Mouse (Mus musculus): ENCODE results near the gene Slmap. TPM values are rescaled to one million over a fixed set of nuclear protein-coding genes. Genes with fewer than 3 reads are reported as not detected.

Gene Slmap
- polyA plus RNA-seq, 1 experiment from 2014 or later, result 121 TPM

GRCm38 (mm10) chr14:26447223-26447622 is 87.5 kb downstream of the Slmap start:
- TF ChIP-seq CTCF (IDR thresholded peaks at IDR 0.05), result no peak
- no peak for DNase-seq (ENCODE audit: low read depth, low spot score)
- no peaks in the 10 kb centered on the region for H3K27me3 ChIP-seq
- CTCF ChIA-PET, result interaction anchor here (3.2 kb wide), 1 partner anchor 12 kb away, joined by 12 read pairs; no protein-coding TSS in a partner anchor
- POLR2A ChIA-PET, result no interaction called here
- no peak for ATAC-seq
- in situ Hi-C loops (cut with MboI; ENCODE audit: low pct_unique_long_range_greater_than_20kb), result no loop called here

GRCm38 (mm10) chr14:26446538-26446937 is 88.2 kb downstream of the Slmap start:
- in situ Hi-C loops (cut with MboI; ENCODE audit: low pct_unique_long_range_greater_than_20kb), result no loop called here
- DNase-seq (ENCODE audit: low read depth, low spot score), result no peak
- no peak for ATAC-seq
- CTCF ChIA-PET, result no interaction called here
- POLR2A ChIA-PET, result no interaction called here
- TF ChIP-seq CTCF (IDR thresholded peaks at IDR 0.05), result no peak
- no peaks in the 10 kb centered on the region for H3K27me3 ChIP-seq

- ChIA-PET POLR2A (no interaction called here), CTCF (interaction anchor here (1.5 kb wide), 1 partner anchor 17 kb away, joined by 4 read pairs; no protein-coding TSS in a partner anchor)
- DNase-seq (ENCODE audit: low read depth, low spot score), result no peak
- no peak for ATAC-seq
- no peaks in the 10 kb centered on the region for H3K27me3 ChIP-seq
- in situ Hi-C loops (cut with MboI; ENCODE audit: low pct_unique_long_range_greater_than_20kb), result no loop called here
- TF ChIP-seq CTCF (IDR thresholded peaks at IDR 0.05), result no peak
These were observed 92.2 kb downstream of the Slmap start for GRCm38 (mm10) chr14:26442534-26442933.

GRCm38 (mm10) chr14:26441041-26441812 is 93.5 kb downstream of the Slmap start:
- in situ Hi-C loops (cut with MboI; ENCODE audit: low pct_unique_long_range_greater_than_20kb), result no loop called here
- POLR2A ChIA-PET, result no interaction called here
- CTCF ChIA-PET, result interaction anchor here (0.7 to 1.4 kb wide), 4 partner anchors 11 to 65 kb away, joined by 3 to 4 read pairs (median 4); no protein-coding TSS in a partner anchor
- DNase-seq (ENCODE audit: low read depth, low spot score), result peak; percentile 38
- no peak for TF ChIP-seq CTCF (IDR thresholded peaks at IDR 0.05)
- ATAC-seq, result peak; percentile 83
- no peaks in the 10 kb centered on the region for H3K27me3 ChIP-seq

GRCm38 (mm10) chr14:26439996-26440395 is 94.7 kb downstream of the Slmap start:
- H3K27me3 ChIP-seq, result no peaks in the 10 kb centered on the region
- in situ Hi-C loops (cut with MboI; ENCODE audit: low pct_unique_long_range_greater_than_20kb), result no loop called here
- DNase-seq (ENCODE audit: low read depth, low spot score) (no peak), ATAC-seq (no peak)
- ChIA-PET POLR2A (no interaction called here), CTCF (no interaction called here)
- TF ChIP-seq CTCF (IDR thresholded peaks at IDR 0.05), result no peak

DNA sequence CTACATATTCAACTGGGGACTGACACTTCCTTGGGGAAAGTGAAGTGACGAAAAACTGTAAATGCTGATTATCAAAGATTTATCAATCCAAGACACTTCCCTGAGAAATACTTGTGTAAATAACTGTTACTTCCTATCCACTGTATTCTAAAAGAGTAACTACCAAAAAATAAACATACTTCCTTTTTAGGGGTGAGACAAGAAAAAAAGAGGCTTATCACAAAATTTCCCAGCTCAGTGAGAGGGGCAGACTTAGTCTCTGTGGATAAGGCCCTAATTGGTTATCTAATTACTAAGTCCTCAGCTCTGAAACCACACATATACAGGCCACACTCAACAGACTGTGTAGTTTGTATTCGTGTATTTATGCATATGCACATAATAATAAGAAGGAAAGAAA is 97.0 kb downstream of the Slmap start:
- POLR2A ChIA-PET, result no interaction called here
- DNase-seq (ENCODE audit: low read depth, low spot score), result no peak
- ATAC-seq, result no peak
- CTCF ChIA-PET, result no interaction called here
- no peak for TF ChIP-seq CTCF (IDR thresholded peaks at IDR 0.05)
- no peaks in the 10 kb centered on the region for H3K27me3 ChIP-seq
- in situ Hi-C loops (cut with MboI; ENCODE audit: low pct_unique_long_range_greater_than_20kb), result no loop called here

DNA sequence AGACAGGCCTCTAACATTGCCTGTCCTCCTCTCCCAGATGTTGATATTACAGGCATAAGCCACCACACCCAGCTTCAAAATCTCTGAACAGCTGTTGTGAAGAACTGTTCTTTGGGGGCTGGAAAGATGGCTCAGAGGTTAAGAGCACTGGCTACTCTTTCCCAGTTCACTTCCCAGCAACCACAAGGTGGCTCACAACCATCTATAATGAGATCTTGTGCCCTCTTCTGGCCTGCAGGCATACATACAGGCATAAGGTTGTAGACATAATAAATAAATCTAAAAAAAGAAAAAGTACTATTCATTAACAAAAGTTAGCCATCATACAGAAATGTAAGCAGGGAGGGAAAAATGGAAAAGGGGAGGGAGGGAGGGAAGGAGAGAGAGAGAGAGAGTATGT is 98.4 kb downstream of the Slmap start:
- DNase-seq (ENCODE audit: low read depth, low spot score), result no peak
- in situ Hi-C loops (cut with MboI; ENCODE audit: low pct_unique_long_range_greater_than_20kb), result no loop called here
- TF ChIP-seq CTCF (IDR thresholded peaks at IDR 0.05), result peak; percentile 62
- no peak for ATAC-seq
- CTCF ChIA-PET, result interaction anchor here (0.8 to 1.4 kb wide), 3 partner anchors 9 to 25 kb away, joined by 3 read pairs; no protein-coding TSS in a partner anchor
- no peaks in the 10 kb centered on the region for H3K27me3 ChIP-seq
- POLR2A ChIA-PET, result no interaction called here

DNA sequence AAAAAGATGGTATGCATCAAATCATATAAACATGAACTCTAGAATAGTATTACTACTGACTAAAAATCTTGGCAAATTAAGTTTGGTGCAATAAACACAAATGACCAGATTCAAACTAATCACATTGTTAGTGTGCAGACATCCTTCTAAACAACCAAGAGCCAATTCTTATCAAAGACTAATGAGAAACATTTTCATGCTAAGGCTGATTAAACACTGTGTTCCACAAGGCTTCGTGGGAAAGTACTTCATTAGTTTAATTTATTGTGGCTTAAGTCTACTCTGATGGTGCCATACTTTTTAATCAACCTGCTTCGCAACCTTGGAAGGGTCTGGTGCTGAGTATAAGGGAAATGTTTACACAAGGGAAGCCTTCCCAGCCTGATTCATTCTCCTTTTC is 102.4 kb downstream of the Slmap start:
- POLR2A ChIA-PET, result no interaction called here
- no peaks in the 10 kb centered on the region for H3K27me3 ChIP-seq

DNA sequence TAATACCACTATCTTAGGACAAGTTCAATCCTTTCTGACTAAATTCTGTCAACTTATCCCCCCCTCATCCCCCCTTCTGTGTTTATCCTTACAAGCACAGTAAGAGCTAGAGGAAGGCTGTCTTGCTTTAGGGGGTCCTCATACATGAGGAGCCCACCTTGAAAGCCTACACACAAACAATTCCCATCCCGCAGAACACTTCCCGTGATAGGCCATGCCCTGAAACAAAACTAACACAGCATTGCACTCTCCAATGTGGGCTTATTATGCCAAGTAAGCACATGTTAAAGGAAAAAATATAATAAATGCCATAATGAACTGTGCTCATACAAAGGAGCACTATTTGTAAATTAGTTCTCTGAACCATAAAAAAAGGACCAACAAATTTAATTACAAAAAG is 102.8 kb downstream of the Slmap start:
- POLR2A ChIA-PET, result no interaction called here
- DNase-seq (ENCODE audit: low read depth, low spot score), result no peak
- no peak for ATAC-seq

More for the DNA sequence above, 102.4 kb downstream of the Slmap start:
- in situ Hi-C loops (cut with MboI; ENCODE audit: low pct_unique_long_range_greater_than_20kb), result no loop called here
- CTCF ChIA-PET, result no interaction called here
- ATAC-seq (no peak), DNase-seq (ENCODE audit: low read depth, low spot score) (no peak)
- no peak for TF ChIP-seq CTCF (IDR thresholded peaks at IDR 0.05)

GRCm38 (mm10) chr14:26420231-26420630 is 114.5 kb downstream of the Slmap start:
- POLR2A ChIA-PET, result no interaction called here
- TF ChIP-seq CTCF (IDR thresholded peaks at IDR 0.05), result no peak
- H3K27me3 ChIP-seq, result no peaks in the 10 kb centered on the region
- CTCF ChIA-PET, result no interaction called here
- DNase-seq (ENCODE audit: low read depth, low spot score), result no peak
- no peak for ATAC-seq
- in situ Hi-C loops (cut with MboI; ENCODE audit: low pct_unique_long_range_greater_than_20kb), result no loop called here

More for the DNA sequence above, 102.8 kb downstream of the Slmap start:
- TF ChIP-seq CTCF (IDR thresholded peaks at IDR 0.05), result no peak
- in situ Hi-C loops (cut with MboI; ENCODE audit: low pct_unique_long_range_greater_than_20kb), result no loop called here
- no peaks in the 10 kb centered on the region for H3K27me3 ChIP-seq
- CTCF ChIA-PET, result no interaction called here

DNA sequence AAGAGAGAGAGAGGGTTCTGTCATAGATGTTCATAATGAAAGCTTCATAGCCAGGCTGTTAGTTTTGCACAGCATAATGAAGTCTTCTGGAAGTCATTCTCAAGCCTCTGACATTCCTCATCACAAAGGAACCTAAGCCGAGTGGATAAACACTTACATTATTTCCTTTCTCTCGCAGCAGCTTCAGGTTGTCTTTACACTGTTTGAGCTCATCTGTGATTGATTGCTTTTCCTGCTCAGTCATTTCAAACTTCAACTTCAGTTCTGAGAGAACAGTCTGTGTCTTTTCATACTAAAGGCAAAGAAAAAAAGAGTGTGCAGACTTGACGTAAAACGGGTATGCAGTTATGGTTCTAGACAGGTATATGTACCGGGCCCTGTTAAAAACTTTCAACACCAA is 116.8 kb downstream of the Slmap start:
- H3K27me3 ChIP-seq, result no peaks in the 10 kb centered on the region
- in situ Hi-C loops (cut with MboI; ENCODE audit: low pct_unique_long_range_greater_than_20kb), result no loop called here
- CTCF ChIA-PET, result no interaction called here
- POLR2A ChIA-PET, result no interaction called here
- ATAC-seq (no peak), DNase-seq (ENCODE audit: low read depth, low spot score) (no peak)
- no peak for TF ChIP-seq CTCF (IDR thresholded peaks at IDR 0.05)

DNA sequence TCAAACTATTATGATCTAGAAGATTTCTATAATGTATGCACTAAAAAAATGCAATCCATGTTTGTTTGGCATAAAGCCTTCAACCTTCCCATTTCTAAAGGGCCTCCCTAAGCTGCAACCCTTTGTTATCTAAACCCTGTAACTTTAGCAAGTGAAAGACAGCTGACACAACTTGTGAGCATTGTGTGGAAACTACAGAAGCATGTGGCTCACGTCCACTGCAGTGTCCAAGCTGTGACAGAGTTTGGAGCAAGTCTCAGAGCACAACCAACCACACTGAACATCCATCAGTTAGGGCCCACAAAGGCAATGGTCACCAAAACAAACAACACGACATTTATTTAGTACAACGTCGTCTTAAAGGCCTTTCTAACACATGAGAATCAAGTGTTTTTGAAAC is 117.6 kb downstream of the Slmap start:
- in situ Hi-C loops (cut with MboI; ENCODE audit: low pct_unique_long_range_greater_than_20kb), result no loop called here
- POLR2A ChIA-PET, result no interaction called here
- ATAC-seq, result no peak

More for the DNA sequence above, 117.6 kb downstream of the Slmap start:
- CTCF ChIA-PET, result no interaction called here
- DNase-seq (ENCODE audit: low read depth, low spot score), result no peak
- no peak for TF ChIP-seq CTCF (IDR thresholded peaks at IDR 0.05)
- H3K27me3 ChIP-seq, result no peaks in the 10 kb centered on the region
